In the genomic region with DNA sequence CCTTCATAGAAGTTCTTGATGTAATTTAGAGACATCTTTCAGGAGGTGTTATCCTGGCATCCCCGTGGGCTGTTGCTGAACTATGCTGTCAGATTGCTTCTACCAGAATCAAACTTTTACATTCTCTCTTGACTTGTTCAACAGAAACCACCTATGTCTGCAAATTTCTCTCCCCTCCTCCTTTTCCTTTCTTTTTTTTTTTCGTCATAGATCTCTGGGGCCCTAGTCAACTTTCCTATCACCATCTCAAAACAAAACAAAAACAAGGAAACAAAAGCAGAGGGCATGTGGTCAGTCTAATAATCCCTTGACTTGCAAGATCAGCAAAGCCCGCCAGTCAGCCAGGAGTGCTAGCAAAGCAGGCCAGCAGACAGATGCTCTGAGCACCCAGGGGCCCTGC, we compare ENCODE assay signal across 24 mouse cellular contexts. TPM values are rescaled to one million over a fixed set of nuclear protein-coding genes. Genes with fewer than 3 reads are reported as not detected.
"Had no signal": no experiment of that assay in that cellular context is flagged by ENCODE, and none has a peak within 500 bp of the region (broad histone marks: within the 10 kb centered on the region; RNA-seq: fewer than 3 reads in every experiment).

A gene (minus strand): TSS at position 101 of the 400 bp plus-strand sequence.

- H3K4me1 ChIP-seq: neural tube, embryonic 12.5 days; neural tube, embryonic 13.5 days; neural tube, embryonic 15.5 days; stomach, embryonic 15.5 days had no signal

- H3K27me3 ChIP-seq: neural tube, embryonic 12.5 days; neural tube, embryonic 13.5 days; neural tube, embryonic 15.5 days; stomach, embryonic 15.5 days had no signal

- H3K4me2 ChIP-seq: neural tube, embryonic 12.5 days; neural tube, embryonic 13.5 days; neural tube, embryonic 15.5 days; stomach, embryonic 15.5 days had no signal

- H3K27ac ChIP-seq: neural tube, embryonic 12.5 days; neural tube, embryonic 13.5 days; neural tube, embryonic 15.5 days; stomach, embryonic 15.5 days; stomach, postnatal 0 days had no signal

- H3K9me3 ChIP-seq: neural tube, embryonic 12.5 days; neural tube, embryonic 13.5 days; neural tube, embryonic 15.5 days; stomach, embryonic 15.5 days had no signal

- H3K9ac ChIP-seq: neural tube, embryonic 12.5 days; neural tube, embryonic 13.5 days; neural tube, embryonic 15.5 days; stomach, embryonic 15.5 days had no signal

- H3K4me3 ChIP-seq: neural tube, embryonic 12.5 days; neural tube, embryonic 13.5 days; neural tube, embryonic 15.5 days; stomach, embryonic 15.5 days had no signal

- DNase-seq: retina, postnatal 1 day; right cerebral cortex, adult 18-20 months; right cerebral cortex, postnatal 14 days; right cerebral cortex, postnatal 25 days; right cerebral cortex, postnatal 4 days; spleen, adult 18-20 months; thymus, adult 18-20 months; thymus, adult 2 months; thymus, postnatal 14 days; thymus, postnatal 25 days; thymus, postnatal 36 days; thymus, postnatal 4 days had no signal

- H3K36me3 ChIP-seq: neural tube, embryonic 12.5 days; neural tube, embryonic 13.5 days; neural tube, embryonic 15.5 days; stomach, embryonic 15.5 days had no signal

RNA-seq across cellular contexts. Expression of the gene that starts here (rescaled TPM):
- polyA plus RNA-seq: neural tube, embryonic 12.5 days; neural tube, embryonic 13.5 days; neural tube, embryonic 14.5 days; neural tube, embryonic 15.5 days; small intestine, adult 2 months; spleen, adult 2 months; stomach, embryonic 14.5 days; stomach, embryonic 15.5 days; stomach, embryonic 16.5 days; stomach, postnatal 0 days; thymus, adult 2 months; thymus, postnatal 0 days; urinary bladder, adult 2 months had no signal
